Mouse (Mus musculus) MEL (cell line): Measurements from ENCODE around the gene Rac2.
A peak's percentile ranks its signal among the peaks of the same experiment; 100 is the strongest.

Experiments used
- CHD2 ChIP-seq: IDR thresholded peaks from 2 replicates; pipeline ENCODE4 v1.6.1; 2011; ENCODE audit warnings: low read length, improper control_type of control experiment
- CTCF ChIP-seq, 3 experiments: IDR thresholded peaks in 2 of 3; conservative IDR thresholded peaks in 1 of 3; 2 replicates each; pipeline ENCODE4 v1.5.1; 2011 to 2012; ENCODE audit warnings: low read length in 3 of 3, low read depth in 2 of 3, mild to moderate bottlenecking in 2 of 3, improper control_type of control experiment in 1 of 3, inconsistent platforms in 1 of 3, mixed read lengths in 1 of 3, moderate library complexity in 1 of 3; ENCODE audit not compliant: control insufficient read depth in 1 of 3, insufficient read depth in 1 of 3, poor library complexity in 1 of 3, severe bottlenecking in 1 of 3
- GATA1 ChIP-seq: IDR thresholded peaks from 2 replicates; pipeline ENCODE4 v1.6.1; 2011; ENCODE audit warnings: low read depth, low read length, improper control_type of control experiment
- MAX ChIP-seq: IDR thresholded peaks from 2 replicates; pipeline ENCODE4 v1.6.1; 2011; ENCODE audit warnings: low read length, improper control_type of control experiment
- MYC ChIP-seq: IDR thresholded peaks from 2 replicates; pipeline ENCODE4 v1.6.1; 2011; ENCODE audit warnings: low read depth, mild to moderate bottlenecking, low read length, improper control_type of control experiment, moderate library complexity
- POLR2A ChIP-seq, 2 experiments: IDR thresholded peaks; 2 replicates each; pipeline ENCODE4 v1.6.1; 2011 to 2012; ENCODE audit warnings: low read length in 2 of 2, mild to moderate bottlenecking in 2 of 2, control low read depth in 1 of 2, improper control_type of control experiment in 1 of 2, low read depth in 1 of 2, moderate library complexity in 1 of 2; ENCODE audit not compliant: control insufficient read depth in 1 of 2, insufficient read depth in 1 of 2, poor library complexity in 1 of 2
- POLR2AphosphoS2 ChIP-seq: IDR thresholded peaks from 2 replicates; pipeline ENCODE4 v1.6.1; 2011; ENCODE audit warnings: low read length, improper control_type of control experiment
- USF1 ChIP-seq: IDR thresholded peaks from 2 replicates; pipeline ENCODE4 v1.6.1; 2014; ENCODE audit warnings: low read depth, mild to moderate bottlenecking, inconsistent platforms, low read length, improper control_type of control experiment, moderate library complexity
- ZMIZ1 ChIP-seq: IDR thresholded peaks from 2 replicates; pipeline ENCODE4 v1.6.1; 2012; ENCODE audit warnings: low read depth, mild to moderate bottlenecking, inconsistent platforms, low read length, improper control_type of control experiment, moderate library complexity

GRCm38 (mm10) chr15:78547415-78548335 is 24.9 kb downstream of the Rac2 start:
- TF ChIP-seq ZMIZ1 (no peak), USF1 (no peak), CTCF (IDR thresholded peaks at IDR 0.05 in 2 of 3, conservative IDR thresholded peaks at IDR 0.05 in 1 of 3; ENCODE audit: control insufficient read depth in 1 of 3, insufficient read depth in 1 of 3, low read depth in 2 of 3, low read length in 3 of 3, poor library complexity in 1 of 3, severe bottlenecking in 1 of 3) (peak; percentile 13 to 64 (median 39); a peak in 5 of 6 replicates), CHD2 (no peak), MYC (no peak), MAX (no peak), GATA1 (no peak), POLR2AphosphoS2 (no peak), POLR2A (IDR thresholded peaks at IDR 0.05; ENCODE audit: control insufficient read depth in 1 of 2, insufficient read depth in 1 of 2, low read depth in 1 of 2, low read length in 2 of 2, poor library complexity in 1 of 2) (no peak)
